ENCODE assay signal across 29 mouse cellular contexts in the genomic region with DNA sequence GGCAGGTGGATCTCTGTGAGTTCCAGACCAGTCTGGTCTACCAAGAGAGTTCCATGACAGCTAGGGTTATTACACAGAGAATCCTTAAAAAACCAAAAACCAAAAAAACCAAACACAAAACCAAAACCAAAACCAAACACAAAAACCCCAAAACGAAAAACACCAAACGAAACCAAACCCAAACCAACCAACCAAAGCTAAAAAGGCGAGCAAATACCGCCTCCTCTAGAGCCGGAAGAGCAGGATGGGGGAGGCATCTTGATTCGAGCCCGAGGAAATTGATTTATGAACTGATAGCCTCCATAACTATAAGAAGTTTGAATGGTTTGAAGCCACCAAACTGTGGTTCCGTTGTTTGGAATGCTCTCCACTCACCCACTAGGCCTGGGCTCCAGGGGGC. TPM values are rescaled to one million over a fixed set of nuclear protein-coding genes. Genes with fewer than 3 reads are reported as not detected.
A peak's percentile ranks its signal among the peaks of the same experiment; 100 is the strongest.
DNase-seq lines count a peak whose midpoint lies in the region; ATAC-seq and TF ChIP-seq lines count a peak whose summit lies in the region.
"Had no signal": no experiment of that assay in that cellular context is flagged by ENCODE, and none has a peak within 500 bp of the region (broad histone marks: within the 10 kb centered on the region; RNA-seq: fewer than 3 reads in every experiment).

No protein-coding gene starts in this region.

- H3K27me3 ChIP-seq in embryonic facial prominence, embryonic 10.5 days (replicated peaks; ENCODE audit: low read depth, poor library complexity, severe bottlenecking) = no peaks in the 10 kb centered on the region
- H3K27me3 ChIP-seq in hindbrain, postnatal 0 days (ENCODE audit: insufficient read depth, low read length) = no peaks in the 10 kb centered on the region
- H3K27me3 ChIP-seq: embryonic facial prominence, embryonic 12.5 days; embryonic facial prominence, embryonic 15.5 days; heart, embryonic 12.5 days; heart, embryonic 15.5 days had no signal

- no peak overlapping the region for H3K4me2 ChIP-seq in hindbrain, postnatal 0 days (ENCODE audit: low read depth, low read length)
- H3K4me2 ChIP-seq: embryonic facial prominence, embryonic 12.5 days; embryonic facial prominence, embryonic 15.5 days; heart, embryonic 12.5 days; heart, embryonic 15.5 days; hindbrain, embryonic 14.5 days had no signal

- no peaks in the 10 kb centered on the region for H3K4me1 ChIP-seq in embryonic facial prominence, embryonic 10.5 days
- H3K4me1 ChIP-seq in hindbrain, postnatal 0 days (ENCODE audit: insufficient read depth, low read length) = no peaks in the 10 kb centered on the region
- H3K4me1 ChIP-seq: embryonic facial prominence, embryonic 12.5 days; embryonic facial prominence, embryonic 15.5 days; heart, embryonic 15.5 days had no signal

- H3K27ac ChIP-seq in embryonic facial prominence, embryonic 10.5 days (replicated peaks) = no peak overlapping the region
- H3K27ac ChIP-seq in hindbrain, postnatal 0 days = no peak overlapping the region
- H3K27ac ChIP-seq: embryonic facial prominence, embryonic 12.5 days; embryonic facial prominence, embryonic 15.5 days; gastrocnemius, adult 2 months; heart, embryonic 15.5 days; hindbrain, embryonic 14.5 days had no signal

- peak; percentile 47 for DNase-seq in CD4-positive, CD25-positive, alpha-beta regulatory T cell, adult 2 months (ENCODE audit: low read depth, low spot score)
- DNase-seq in testis, postnatal 14 days (ENCODE audit: low spot score) = no peak
- no peak for DNase-seq in embryonic facial prominence, embryonic 10.5 days (ENCODE audit: low spot score)
- DNase-seq in hindbrain, postnatal 0 days (ENCODE audit: low spot score) = no peak
- DNase-seq: adrenal gland, adult 8-10 months; adrenal gland, postnatal 25 days; cerebellum, adult 11-12 months; cerebellum, adult 8-10 months; cerebellum, postnatal 10 days; cerebellum, postnatal 36 days; forebrain, postnatal 0 days; gastrocnemius, adult 2 months; gastrocnemius, postnatal 14 days; heart, adult 18-20 months; heart, postnatal 10 days; heart, postnatal 36 days had no signal

- H3K4me3 ChIP-seq in embryonic facial prominence, embryonic 10.5 days = no peak overlapping the region
- H3K4me3 ChIP-seq in hindbrain, postnatal 0 days (ENCODE audit: low read length) = no peak overlapping the region
- H3K4me3 ChIP-seq: embryonic facial prominence, embryonic 12.5 days; embryonic facial prominence, embryonic 15.5 days; gastrocnemius, adult 2 months; heart, embryonic 12.5 days; heart, embryonic 15.5 days had no signal

- no peak for TF ChIP-seq CTCF in hindbrain, postnatal 0 days (IDR thresholded peaks at IDR 0.05; ENCODE audit: low read depth)

- 93% methylated on average over 8 of the region's 8 CpGs for WGBS in embryonic facial prominence, embryonic 10.5 days
- WGBS in hindbrain, postnatal 0 days = 91% methylated on average over 8 of the region's 8 CpGs

- ATAC-seq in activated CD4-positive, CD25-positive, alpha-beta regulatory T cell, adult 4 months = peak; percentile 84
- ATAC-seq in monocyte, adult 5-6 weeks (replicated peaks; ENCODE audit: insufficient number of reproducible peaks, low FRiP score, low TSS enrichment, poor library complexity, severe bottlenecking) = peak; percentile 5; the same call in 1 of the 2 replicates
- no peak for ATAC-seq in hindbrain, postnatal 0 days
- ATAC-seq: forebrain, embryonic 14.5 days; forebrain, postnatal 0 days; intestine, postnatal 0 days had no signal

- no peaks in the 10 kb centered on the region for H3K9me3 ChIP-seq in embryonic facial prominence, embryonic 10.5 days
- H3K9me3 ChIP-seq in hindbrain, postnatal 0 days (ENCODE audit: low read length) = no peaks in the 10 kb centered on the region
- H3K9me3 ChIP-seq: embryonic facial prominence, embryonic 12.5 days; embryonic facial prominence, embryonic 15.5 days; heart, embryonic 12.5 days; heart, embryonic 15.5 days had no signal

- peaks cover 95% of the 10 kb centered on the region for H3K36me3 ChIP-seq in embryonic facial prominence, embryonic 10.5 days (replicated peaks)
- H3K36me3 ChIP-seq in hindbrain, postnatal 0 days (ENCODE audit: insufficient read depth, low read length) = no peaks in the 10 kb centered on the region

- no peak overlapping the region for H3K9ac ChIP-seq in hindbrain, postnatal 0 days (replicated peaks; ENCODE audit: low read length)
- H3K9ac ChIP-seq: embryonic facial prominence, embryonic 12.5 days; embryonic facial prominence, embryonic 15.5 days; forebrain, postnatal 0 days; heart, embryonic 12.5 days; heart, embryonic 15.5 days; hindbrain, embryonic 14.5 days had no signal

RNA-seq across cellular contexts. Expression of a gene that starts 22.0 kb away (rescaled TPM):
- polyA plus RNA-seq in activated CD4-positive, CD25-positive, alpha-beta regulatory T cell, adult 4 months (2017; shearing (Covaris generic)) = under 1 TPM in 1 of 2 experiments, not detected in 1; 0.29 TPM
- not detected in 3 replicates for total RNA-seq in monocyte, adult 5-6 weeks (2017)
- polyA plus RNA-seq in embryonic facial prominence, embryonic 10.5 days (2016; fragmentation: Nextera tagmentation; extraction: Ambion mirVana) = 56.3 and 68.1 TPM in 2 replicates
- total RNA-seq in hindbrain, postnatal 0 days (2014; rRNA removed) = 22.5 and 26.7 TPM in 2 replicates
- polyA plus RNA-seq in hindbrain, postnatal 0 days (2015; fragmentation: Nextera tagmentation; extraction: Ambion mirVana) = 21.7 and 25.6 TPM in 2 replicates
- total RNA-seq: MEL had no signal

RNA-seq across cellular contexts. Expression of a gene that starts 34.5 kb away (rescaled TPM):
- polyA plus RNA-seq in activated CD4-positive, CD25-positive, alpha-beta regulatory T cell, adult 4 months (2017; shearing (Covaris generic)) = under 1 TPM in 1 of 2 experiments, not detected in 1; 0.19 TPM
- not detected in 3 replicates for total RNA-seq in monocyte, adult 5-6 weeks (2017)
- polyA plus RNA-seq in embryonic facial prominence, embryonic 10.5 days (2016; fragmentation: Nextera tagmentation; extraction: Ambion mirVana) = 1.5 and 2.1 TPM in 2 replicates
- 1.3 and 1.6 TPM in 2 replicates for total RNA-seq in hindbrain, postnatal 0 days (2014; rRNA removed)
- polyA plus RNA-seq in hindbrain, postnatal 0 days (2015; fragmentation: Nextera tagmentation; extraction: Ambion mirVana) = 1.3 and 1.5 TPM in 2 replicates
- total RNA-seq: MEL had no signal
- polyA plus RNA-seq: C2C12; forebrain, embryonic 14.5 days; hindbrain, embryonic 14.5 days had no signal

RNA-seq across cellular contexts. Expression of a gene that starts 39.7 kb away (rescaled TPM):
- polyA plus RNA-seq in activated CD4-positive, CD25-positive, alpha-beta regulatory T cell, adult 4 months (2017; shearing (Covaris generic)) = not detected
- not detected in 3 replicates for total RNA-seq in monocyte, adult 5-6 weeks (2017)
- 0.09 TPM in 1 of 2 replicates, not detected in the other for polyA plus RNA-seq in embryonic facial prominence, embryonic 10.5 days (2016; fragmentation: Nextera tagmentation; extraction: Ambion mirVana)
- total RNA-seq in hindbrain, postnatal 0 days (2014; rRNA removed) = 18.1 and 22.2 TPM in 2 replicates
- polyA plus RNA-seq in hindbrain, postnatal 0 days (2015; fragmentation: Nextera tagmentation; extraction: Ambion mirVana) = 3.0 and 3.6 TPM in 2 replicates
- total RNA-seq: MEL had no signal
- polyA plus RNA-seq: embryonic facial prominence, embryonic 12.5 days; forebrain, embryonic 11.5 days; forebrain, embryonic 14.5 days; hindbrain, embryonic 11.5 days; hindbrain, embryonic 14.5 days had no signal

RNA-seq across cellular contexts. Expression of a gene that starts 45.5 kb away (rescaled TPM):
- 10 to 100 TPM in 1 of 2 experiments, 1 to 10 TPM in 1; 9.3 to 15.9 TPM for polyA plus RNA-seq in activated CD4-positive, CD25-positive, alpha-beta regulatory T cell, adult 4 months (2017; shearing (Covaris generic))
- 39.8 to 81.5 TPM (median 48.1 TPM) in 3 replicates for total RNA-seq in monocyte, adult 5-6 weeks (2017)
- polyA plus RNA-seq in embryonic facial prominence, embryonic 10.5 days (2016; fragmentation: Nextera tagmentation; extraction: Ambion mirVana) = 9.6 and 12.1 TPM in 2 replicates
- 16.9 and 17.4 TPM in 2 replicates for total RNA-seq in hindbrain, postnatal 0 days (2014; rRNA removed)
- polyA plus RNA-seq in hindbrain, postnatal 0 days (2015; fragmentation: Nextera tagmentation; extraction: Ambion mirVana) = 11.0 and 13.0 TPM in 2 replicates

Comparison
In these comparisons a context has a peak if more than half of its experiments do, and no peak if none do; other contexts are left out.
1. RNA of a gene that starts 22.0 kb away (polyA plus RNA-seq): 56.3 to 68.1 TPM in embryonic facial prominence, embryonic 10.5 days and 21.7 to 25.6 TPM in hindbrain, postnatal 0 days; 0.29 TPM in activated CD4-positive, CD25-positive, alpha-beta regulatory T cell, adult 4 months; every median in the first group is over 10 times any median in the second.